Mouse (Mus musculus) bone marrow, adult 2 months (tissue): ENCODE data around the gene Sp2. TPM values are rescaled to one million over a fixed set of nuclear protein-coding genes. Genes with fewer than 3 reads are reported as not detected.

Experiments
- H3K27ac ChIP-seq: fragments of 200-500 bp; 2 replicates; pipeline ENCODE4 v1.5.1; 2012; ENCODE audit warnings: low read depth, mild to moderate bottlenecking, control low read depth, inconsistent platforms, low read length; ENCODE audit not compliant: control insufficient read depth, poor library complexity, insufficient read depth
- H3K4me1 ChIP-seq: fragments of 200-500 bp; 2 replicates; pipeline ENCODE4 v1.6.1; 2011; ENCODE audit warnings: low read length; ENCODE audit not compliant: control insufficient read depth, insufficient read depth
- H3K4me3 ChIP-seq: fragments of 200-500 bp; replicated peaks from 2 replicates; pipeline ENCODE3; 2011; ENCODE audit warnings: mild to moderate bottlenecking, low read depth, low read length, control low read depth; ENCODE audit not compliant: control insufficient read depth
- CTCF ChIP-seq: fragments of 200-500 bp; IDR thresholded peaks from 2 replicates; pipeline ENCODE4 v1.5.1; 2011; ENCODE audit warnings: low read length, control low read depth; ENCODE audit not compliant: control insufficient read depth, insufficient read depth
- POLR2A ChIP-seq: fragments of 200-500 bp; IDR thresholded peaks from 2 replicates; pipeline ENCODE4 v1.6.1; 2011; ENCODE audit warnings: low read depth, mild to moderate bottlenecking, control low read depth, low read length, borderline replicate concordance; ENCODE audit not compliant: control insufficient read depth
- WGBS: fragments of 180-500 bp; shearing (Covaris S2); methylation state at CpG from one replicate; pipeline ENCODE4 v1.1.7; 2018; 5-methylcytosine and 5-hydroxymethylcytosine counted together
- polyA plus RNA-seq: library from polyadenylated mRNA; stranded (reverse); fragments of >200 nt; gene quantifications from 2 replicates; pipeline ENCODE4 v1.2.4, GENCODE M21; 2011; ENCODE audit warnings: low replicate concordance; ENCODE audit not compliant: missing spikeins, insufficient read depth, insufficient read length

Sp2 gene
- 14.6 and 16.9 TPM in 2 replicates for polyA plus RNA-seq

- TF ChIP-seq POLR2A (no peak), CTCF (no peak)
- WGBS = 76% methylated on average over 7 of the region's 7 CpGs
- H3K27ac ChIP-seq = no peak within 1 kb of the TSS
- H3K4me1 ChIP-seq = peaks cover 2% of the 10 kb centered on the region; the same call in 1 of the 2 replicates
- H3K4me3 ChIP-seq = no peak within 1 kb of the TSS
These were observed at the start of gene Sp2 for GRCm38 (mm10) chr11:96982859-96983258. TSS of gene Sp2 (minus strand) at chr11:96982959.

GRCm38 (mm10) chr11:97032499-97032898 lies 49.7 kb upstream of the Sp2 start:
- 88% methylated on average over 4 of the region's 4 CpGs for WGBS
- 0 out of 2 replicates have a peak, but pooled peaks cover 2% of the 10 kb centered on the region for H3K4me1 ChIP-seq
- H3K4me3 ChIP-seq = no peak overlapping the region
- no peak overlapping the region for H3K27ac ChIP-seq
- TF ChIP-seq POLR2A = no peak
- no peak for TF ChIP-seq CTCF

GRCm38 (mm10) chr11:97031977-97032376 lies 49.2 kb upstream of the Sp2 start:
- no peak for TF ChIP-seq POLR2A
- Histone ChIP-seq H3K4me3 (no peak overlapping the region), H3K27ac (no peak overlapping the region), H3K4me1 (0 out of 2 replicates have a peak, but pooled peaks cover 2% of the 10 kb centered on the region)
- WGBS = 87% methylated on average over 12 of the region's 12 CpGs

- peak overlapping the region; percentile 67 for H3K4me3 ChIP-seq
- peaks cover 2% of the 10 kb centered on the region; the same call in 1 of the 2 replicates for H3K4me1 ChIP-seq
- WGBS = 20% methylated on average over 15 of the region's 15 CpGs
- no peak overlapping the region for H3K27ac ChIP-seq
- no peak for TF ChIP-seq POLR2A
- no peak for TF ChIP-seq CTCF
These were observed 47.7 kb upstream of the Sp2 start for GRCm38 (mm10) chr11:97030426-97030825.

- TF ChIP-seq POLR2A (no peak), CTCF (peak; percentile 84)
- H3K4me1 ChIP-seq = peaks cover 2% of the 10 kb centered on the region; the same call in 1 of the 2 replicates
- H3K27ac ChIP-seq = no peak within 1 kb of the TSS; the same call in 1 of the 2 replicates
- under 1% methylated on average over 25 of the region's 25 CpGs for WGBS
- peak within 1 kb of the TSS; percentile 67 for H3K4me3 ChIP-seq
These were observed 47.1 kb upstream of the Sp2 start, which contains the start of gene Scrn2 for GRCm38 (mm10) chr11:97029686-97030417. TSS of gene Scrn2 (plus strand) at chr11:97029938.

GRCm38 (mm10) chr11:97025721-97026344 lies 43.1 kb upstream of the Sp2 start:
- Histone ChIP-seq H3K4me1 (peaks cover 2% of the 10 kb centered on the region; the same call in 1 of the 2 replicates), H3K27ac (peak overlapping the region; percentile 20; the same call in 1 of the 2 replicates), H3K4me3 (no peak overlapping the region)
- 7% methylated on average over 17 of the region's 17 CpGs for WGBS
- TF ChIP-seq CTCF (peak; percentile 95), POLR2A (peak; percentile 46; the same call in 1 of the 2 replicates)

GRCm38 (mm10) chr11:97024977-97025376 lies 42.2 kb upstream of the Sp2 start:
- H3K4me1 ChIP-seq = no peaks in the 10 kb centered on the region; the same call in 1 of the 2 replicates
- no peak for TF ChIP-seq CTCF
- TF ChIP-seq POLR2A = no peak
- no peak overlapping the region for H3K4me3 ChIP-seq
- no peak overlapping the region for H3K27ac ChIP-seq
- WGBS = 69% methylated on average over 10 of the region's 10 CpGs

- Histone ChIP-seq H3K27ac (no peak overlapping the region), H3K4me1 (no peaks in the 10 kb centered on the region; the same call in 1 of the 2 replicates), H3K4me3 (peak overlapping the region; percentile 69)
- WGBS = 1% methylated on average over 50 of the region's 50 CpGs
- TF ChIP-seq CTCF = peak; percentile 80
- TF ChIP-seq POLR2A = peak; percentile 33; the same call in 1 of the 2 replicates
These were observed 39.2 kb upstream of the Sp2 start for GRCm38 (mm10) chr11:97021873-97022484.
